Mouse (Mus musculus) lung, adult 10 weeks (tissue): ENCODE data around the gene Hnrnpd. TPM values are rescaled to one million over a fixed set of nuclear protein-coding genes. Genes with fewer than 3 reads are reported as not detected.

Experiments
- polyA plus RNA-seq: library from polyadenylated mRNA; stranded (reverse); fragments of 350-450 nt; fragmentation: Illumina TruSeq; extraction: RNeasy Lipid Tissue Mini Kit (QIAGEN cat#74804); gene quantifications from one replicate; pipeline ENCODE4 v1.2.3, GENCODE M21; 2014; ENCODE audit warnings: low read depth, low replicate concordance; ENCODE audit not compliant: insufficient read depth

The Hnrnpd gene
- polyA plus RNA-seq = 69.5 TPM

DNA sequence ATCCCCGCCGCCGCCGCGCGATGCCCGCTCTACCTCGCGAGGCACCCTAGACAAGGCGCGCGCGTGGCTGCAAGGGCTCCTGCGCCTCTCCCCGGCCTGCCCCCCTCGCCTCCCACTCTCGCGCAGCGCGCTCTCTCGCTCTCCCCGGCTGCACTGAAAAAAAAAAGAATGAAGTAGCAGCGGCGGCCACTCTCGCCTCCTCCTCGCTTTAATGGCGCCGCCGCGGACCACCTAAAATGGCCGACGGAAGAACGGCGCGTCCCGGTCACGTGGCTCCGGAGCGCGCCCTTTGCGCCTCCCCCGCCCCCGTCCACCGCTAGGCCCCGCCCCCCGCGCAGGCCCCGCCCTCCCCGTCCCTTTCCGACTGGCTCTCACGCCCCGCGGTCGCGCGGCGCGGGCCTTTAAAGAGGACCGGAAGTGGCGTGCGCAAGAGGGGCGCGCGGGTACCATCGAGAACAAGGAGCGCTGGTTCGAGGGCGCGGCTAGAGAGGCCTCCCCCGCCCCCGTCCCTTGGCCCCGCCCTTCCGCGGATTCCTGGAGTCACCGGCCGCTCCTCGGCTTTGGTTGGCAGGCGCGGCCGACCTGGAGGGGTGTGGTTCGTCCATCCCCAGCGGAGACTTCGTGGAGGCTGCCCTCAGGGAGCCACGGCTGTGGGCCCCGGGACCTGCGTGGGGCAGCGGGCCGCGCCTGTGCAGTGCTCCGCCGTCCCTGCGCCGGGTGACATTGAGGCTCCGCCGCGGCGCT, at the start of gene Hnrnpd, which contains the start of gene 4930524J08Rik:
TSS of gene Hnrnpd (minus strand) at position 240 of the 744 bp plus-strand sequence.
TSS of gene 4930524J08Rik (plus strand) at position 363 of the 744 bp plus-strand sequence.

DNA sequence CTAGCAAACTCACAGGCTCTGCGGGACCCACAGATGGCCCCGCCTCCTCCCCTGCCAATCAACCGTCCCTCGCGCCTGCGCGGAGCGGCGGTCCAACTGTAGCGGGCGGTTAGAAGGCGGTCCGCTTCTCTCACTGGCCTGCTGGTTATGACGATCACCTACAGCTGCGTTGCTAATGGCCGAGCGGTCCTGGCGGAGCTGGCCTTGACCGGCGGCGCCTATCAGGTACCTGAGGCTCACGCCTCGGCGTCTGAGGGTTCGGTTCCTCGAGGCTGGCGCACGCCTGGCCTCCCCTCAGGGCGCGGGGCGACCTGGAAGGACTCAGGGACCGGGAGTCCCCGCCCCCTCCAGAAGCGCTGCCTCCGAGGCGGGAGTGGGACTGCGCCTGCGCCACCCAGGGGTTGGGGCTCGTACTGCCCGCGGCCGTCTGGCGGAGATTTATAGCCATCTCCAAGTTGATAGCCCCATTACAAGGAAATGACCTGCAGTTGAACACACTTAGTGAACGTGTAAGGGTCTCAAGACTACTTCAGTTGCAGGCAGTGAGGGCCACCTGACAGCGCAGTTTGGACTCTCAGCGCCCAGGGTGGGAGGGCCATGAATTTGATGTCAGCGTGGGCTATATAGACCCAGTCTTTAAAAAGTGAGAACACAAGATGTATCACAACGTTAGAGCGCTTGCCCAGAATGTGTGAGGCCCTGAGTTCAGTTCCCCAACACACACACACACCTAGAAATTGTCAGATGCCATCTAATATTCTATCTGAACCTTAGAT, 72.4 kb downstream of the Hnrnpd start, which contains the start of gene Vamp9:
TSS of gene Vamp9 (plus strand) at position 74 of the 776 bp plus-strand sequence.

Other genes with a start within 250 kb of the Hnrnpd start
- 16.3 TPM for gene Rasgef1b, start 249.9 kb downstream of the Hnrnpd start, polyA plus RNA-seq
- not detected for gene Vamp9, start 72.7 kb downstream of the Hnrnpd start, polyA plus RNA-seq
- gene 4930524J08Rik, start 123 bp upstream of the Hnrnpd start, polyA plus RNA-seq = 0.49 TPM
- 77.1 TPM for gene Hnrnpdl, start 60.7 kb upstream of the Hnrnpd start, polyA plus RNA-seq
- gene Enoph1, start 61.0 kb upstream of the Hnrnpd start, polyA plus RNA-seq = 16.0 TPM
- gene Tmem150c, start 180.9 kb upstream of the Hnrnpd start, polyA plus RNA-seq = 2.3 TPM